Mouse (Mus musculus) lung, embryonic 14.5 days (tissue): Measurements from ENCODE around the gene Pla2g7. TPM values are rescaled to one million over a fixed set of nuclear protein-coding genes. Genes with fewer than 3 reads are reported as not detected.
A peak's percentile ranks its signal among the peaks of the same experiment; 100 is the strongest.

Experiments
- ATAC-seq: fragments of 200-750 bp; cut with Nextera tagmentation; 2 replicates; pipeline ENCODE4 v1.8.0; 2017; ENCODE audit warnings: mild to moderate bottlenecking, moderate TSS enrichment, moderate library complexity; ENCODE audit not compliant: insufficient read depth
- DNase-seq: peaks from one replicate; pipeline ENCODE4 v3.0.0-alpha.2; 2015
- H3K27ac ChIP-seq: fragments of 300-500 bp; sonication (generic); 2 replicates; pipeline ENCODE4 v1.5.1; 2014; ENCODE audit warnings: low read depth, mild to moderate bottlenecking, moderate library complexity
- H3K27me3 ChIP-seq: fragments of 300-500 bp; sonication (generic); 2 replicates; pipeline ENCODE4 v1.6.1; 2014; ENCODE audit warnings: low read length, control low read depth; ENCODE audit not compliant: insufficient read depth
- H3K36me3 ChIP-seq: fragments of 300-500 bp; sonication (generic); 2 replicates; pipeline ENCODE4 v1.6.1; 2014; ENCODE audit warnings: control low read depth; ENCODE audit not compliant: insufficient read depth
- H3K4me1 ChIP-seq: fragments of 300-500 bp; sonication (generic); 2 replicates; pipeline ENCODE4 v1.6.1; 2014; ENCODE audit warnings: antibody characterized with exemption, control low read depth; ENCODE audit not compliant: insufficient read depth
- H3K4me2 ChIP-seq: fragments of 300-500 bp; sonication (generic); 2 replicates; pipeline ENCODE4 v1.6.1; 2014; ENCODE audit warnings: mild to moderate bottlenecking
- H3K4me3 ChIP-seq: fragments of 300-500 bp; sonication (generic); 2 replicates; pipeline ENCODE4 v1.5.1; 2014; ENCODE audit warnings: low read depth, low read length
- H3K9ac ChIP-seq: fragments of 300-500 bp; sonication (generic); 2 replicates; pipeline ENCODE4 v1.6.1; 2014
- H3K9me3 ChIP-seq: fragments of 300-500 bp; sonication (generic); 2 replicates; pipeline ENCODE4 v1.6.1; 2016; ENCODE audit warnings: low read depth, low read length, control low read depth
- CTCF ChIP-seq: IDR thresholded peaks from 2 replicates; pipeline ENCODE4 v1.5.1; 2016; ENCODE audit warnings: antibody characterized with exemption, low read depth
- WGBS: fragments of 180-500 bp; shearing (Covaris S2); extraction: QIAGEN DNeasy Blood & Tissue Kit; methylation state at CpG from one replicate; pipeline ENCODE4 v1.1.7; 2014; 5-methylcytosine and 5-hydroxymethylcytosine counted together
- polyA plus RNA-seq: library from polyadenylated mRNA; unstranded; fragments of >200 nt; fragmentation: Nextera tagmentation; extraction: Ambion mirVana; gene quantifications from 2 replicates; pipeline ENCODE4 v1.2.1, GENCODE M21; 2014

Pla2g7 gene
- polyA plus RNA-seq, 1 experiment from 2014 or later: 14.9 TPM

- Histone ChIP-seq H3K9me3 (no peaks in the 10 kb centered on the region), H3K4me2 (no peak overlapping the region), H3K4me1 (no peaks in the 10 kb centered on the region), H3K4me3 (no peak overlapping the region), H3K27me3 (no peaks in the 10 kb centered on the region), H3K27ac (no peak overlapping the region), H3K9ac (no peak overlapping the region), H3K36me3 (no peaks in the 10 kb centered on the region)
- TF ChIP-seq CTCF: no peak
- 71% methylated on average over 3 of the region's 3 CpGs for WGBS
- ATAC-seq (no peak), DNase-seq (no peak)
Observed at GRCm38 (mm10) chr17:43558678-43559077, 9.2 kb upstream of the Pla2g7 start.

GRCm38 (mm10) chr17:43563192-43563987 lies 4.5 kb upstream of the Pla2g7 start:
- Histone ChIP-seq H3K9me3 (no peaks in the 10 kb centered on the region), H3K27ac (no peak overlapping the region), H3K4me1 (no peaks in the 10 kb centered on the region), H3K4me3 (no peak overlapping the region), H3K27me3 (no peaks in the 10 kb centered on the region), H3K36me3 (no peaks in the 10 kb centered on the region), H3K4me2 (no peak overlapping the region), H3K9ac (no peak overlapping the region)
- no peak for DNase-seq
- 85% methylated on average over 7 of the region's 7 CpGs for WGBS
- no peak for TF ChIP-seq CTCF
- ATAC-seq: no peak

DNA sequence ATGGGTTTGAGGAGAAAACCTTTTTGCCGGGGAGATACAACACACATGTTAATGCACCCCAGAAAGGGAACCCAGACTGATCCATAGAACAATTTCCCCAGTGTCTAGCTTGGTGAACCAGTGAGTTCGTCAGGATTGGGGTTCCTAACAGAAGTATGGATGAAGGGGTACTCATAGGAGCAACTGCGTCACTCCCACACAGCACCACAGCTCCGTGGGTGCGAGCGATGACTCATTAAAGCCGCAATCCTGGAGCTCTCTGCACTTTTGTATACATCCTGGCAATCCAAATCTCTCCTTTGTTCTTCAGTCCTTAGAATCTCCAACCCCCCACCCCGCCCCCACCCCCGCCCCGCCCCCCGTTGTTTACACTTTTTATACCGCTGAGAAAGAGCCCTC lies 306 bp upstream of the Pla2g7 start:
- no peaks in the 10 kb centered on the region for H3K36me3 ChIP-seq
- no peak for TF ChIP-seq CTCF
- no peaks in the 10 kb centered on the region for H3K4me1 ChIP-seq
- H3K27me3 ChIP-seq: no peaks in the 10 kb centered on the region
- H3K4me3 ChIP-seq: peak overlapping the region; percentile 43
- 6% methylated on average over 12 of the region's 12 CpGs for WGBS
- DNase-seq: peak; percentile 52
- H3K9me3 ChIP-seq: no peaks in the 10 kb centered on the region
- no peak overlapping the region; the same call in 1 of the 2 replicates for H3K27ac ChIP-seq
- peak; percentile 65 for ATAC-seq
- peak overlapping the region; percentile 56 for H3K9ac ChIP-seq
- peak overlapping the region; percentile 87 for H3K4me2 ChIP-seq

- Histone ChIP-seq H3K4me2 (no peak overlapping the region), H3K4me1 (no peaks in the 10 kb centered on the region; the same call in 1 of the 2 replicates), H3K27me3 (no peaks in the 10 kb centered on the region), H3K4me3 (no peak overlapping the region), H3K9me3 (no peaks in the 10 kb centered on the region), H3K27ac (no peak overlapping the region), H3K9ac (no peak overlapping the region), H3K36me3 (no peaks in the 10 kb centered on the region)
- TF ChIP-seq CTCF: no peak
- WGBS: 48% methylated on average over 7 of the region's 7 CpGs
- DNase-seq (no peak), ATAC-seq (no peak)
Observed at GRCm38 (mm10) chr17:43569287-43569686, 1.4 kb downstream of the Pla2g7 start.

DNA sequence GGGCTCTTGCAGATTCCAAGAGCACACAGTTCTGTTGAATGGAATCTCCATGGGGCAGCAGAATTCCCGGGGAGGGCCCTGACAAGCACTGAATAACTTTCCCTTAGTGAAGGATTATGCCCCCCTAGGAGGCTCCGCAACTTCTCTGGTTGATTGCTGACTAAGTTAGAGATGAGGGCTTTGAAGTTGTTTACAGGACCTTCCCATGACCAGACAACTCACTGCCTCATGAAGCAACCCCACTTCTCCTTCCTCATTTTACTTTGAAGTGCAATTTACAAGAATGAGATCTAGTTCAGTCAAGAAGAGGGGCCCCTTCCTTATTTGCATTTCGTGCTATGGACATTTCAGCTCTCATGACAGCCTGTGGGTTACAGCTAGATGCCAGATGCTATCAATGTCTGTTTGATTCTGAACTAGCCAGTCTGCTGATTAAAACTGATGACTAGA lies 5.8 kb downstream of the Pla2g7 start:
- Histone ChIP-seq H3K9ac (no peak overlapping the region), H3K36me3 (no peaks in the 10 kb centered on the region), H3K4me2 (no peak overlapping the region), H3K4me3 (no peak overlapping the region), H3K27ac (no peak overlapping the region), H3K4me1 (no peaks in the 10 kb centered on the region; the same call in 1 of the 2 replicates), H3K27me3 (no peaks in the 10 kb centered on the region), H3K9me3 (no peaks in the 10 kb centered on the region)
- ATAC-seq: no peak
- no peak for DNase-seq
- 27% methylated on average over 3 of the region's 3 CpGs for WGBS
- no peak for TF ChIP-seq CTCF

DNA sequence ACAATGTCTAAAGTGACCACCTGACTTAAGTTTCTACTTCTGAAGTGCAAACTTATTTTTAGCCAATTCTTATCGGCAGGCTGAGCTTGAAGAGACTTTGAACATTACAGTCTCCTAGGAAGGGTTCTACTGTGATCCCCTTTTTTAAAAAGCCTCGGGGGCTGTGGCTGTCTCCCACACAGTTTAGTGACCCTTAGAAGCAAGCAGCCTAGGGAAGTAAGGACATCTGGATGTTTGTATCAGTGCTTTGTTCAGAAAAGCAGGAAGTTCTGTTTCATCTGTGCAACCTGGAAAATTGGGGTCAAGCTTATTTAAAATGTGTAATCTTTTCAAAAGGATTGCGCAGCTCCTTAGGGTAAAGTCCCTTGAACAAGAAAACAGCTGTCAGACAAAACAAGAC lies 12.6 kb downstream of the Pla2g7 start:
- Histone ChIP-seq H3K4me2 (peak overlapping the region; percentile 35; the same call in 1 of the 2 replicates), H3K27ac (peak overlapping the region; percentile 67; the same call in 1 of the 2 replicates)
- 30% methylated on average over 3 of the region's 3 CpGs for WGBS

DNA sequence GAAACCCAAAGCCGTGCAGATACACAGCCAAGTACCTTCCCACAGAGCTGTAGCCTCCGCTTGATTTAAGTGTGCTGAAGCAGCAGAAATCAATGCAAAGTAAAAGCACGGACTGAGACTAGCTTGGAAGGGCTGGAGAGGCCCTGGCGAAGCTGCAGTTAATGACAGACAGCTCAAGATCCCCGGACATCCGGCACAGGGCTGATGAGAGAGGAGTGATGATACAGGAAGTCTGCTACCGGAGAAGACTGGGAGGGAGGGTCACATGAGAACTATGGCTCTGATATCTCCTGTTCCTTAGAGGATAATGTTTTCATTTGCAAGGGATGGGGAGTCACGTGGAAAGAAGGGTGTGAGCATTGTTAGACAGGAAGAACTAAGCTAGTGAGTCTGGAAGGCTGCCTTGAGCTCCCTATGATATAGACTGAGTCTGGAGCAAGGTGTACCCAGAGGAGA lies 13.1 kb downstream of the Pla2g7 start:
- no peak for TF ChIP-seq CTCF
- Histone ChIP-seq H3K9ac (no peak overlapping the region), H3K27me3 (no peaks in the 10 kb centered on the region), H3K27ac (peak overlapping the region; percentile 67; the same call in 1 of the 2 replicates), H3K4me2 (peak overlapping the region; percentile 35; the same call in 1 of the 2 replicates), H3K36me3 (no peaks in the 10 kb centered on the region), H3K9me3 (no peaks in the 10 kb centered on the region), H3K4me1 (0 out of 2 replicates have a peak, but pooled peaks cover 10% of the 10 kb centered on the region), H3K4me3 (no peak overlapping the region; the same call in 1 of the 2 replicates)
- 19% methylated on average over 8 of the region's 8 CpGs for WGBS
- DNase-seq (peak; percentile 63), ATAC-seq (peak; percentile 78)

More for the DNA sequence above, 12.6 kb downstream of the Pla2g7 start:
- no peak overlapping the region for H3K9ac ChIP-seq
- ATAC-seq: no peak
- 0 out of 2 replicates have a peak, but pooled peaks cover 10% of the 10 kb centered on the region for H3K4me1 ChIP-seq
- H3K9me3 ChIP-seq: no peaks in the 10 kb centered on the region
- DNase-seq: no peak
- no peaks in the 10 kb centered on the region for H3K36me3 ChIP-seq
- no peak overlapping the region for H3K4me3 ChIP-seq
- H3K27me3 ChIP-seq: no peaks in the 10 kb centered on the region
- TF ChIP-seq CTCF: no peak
